ENCODE assay signal across 19 mouse cellular contexts in genomic region chr13:19126912-19127552, GRCm38 (mm10).
A peak's percentile ranks its signal among the peaks of the same experiment; 100 is the strongest.
DNase-seq lines count a peak whose midpoint lies in the region; ATAC-seq and TF ChIP-seq lines count a peak whose summit lies in the region.
"Had no signal": no experiment of that assay in that cellular context is flagged by ENCODE, and none has a peak within 500 bp of the region (broad histone marks: within the 10 kb centered on the region; RNA-seq: fewer than 3 reads in every experiment).

No protein-coding gene starts in this region.

- H3K4me1 ChIP-seq in G1E (ENCODE audit: insufficient read depth, low read depth, low read length), result peaks cover 58% of the 10 kb centered on the region
- H3K4me1 ChIP-seq in erythroblast, embryonic 14.5 days (ENCODE audit: control insufficient read depth), result peaks cover 51% of the 10 kb centered on the region
- H3K4me1 ChIP-seq in liver, embryonic 16.5 days (ENCODE audit: control insufficient read depth, low read depth, low read length), result peaks cover 23% of the 10 kb centered on the region
- no peaks in the 10 kb centered on the region for H3K4me1 ChIP-seq in embryonic facial prominence, embryonic 10.5 days
- H3K4me1 ChIP-seq: forebrain, embryonic 15.5 days; heart, embryonic 12.5 days; hindbrain, embryonic 15.5 days; lung, embryonic 15.5 days had no signal

- no peak for TF ChIP-seq CTCF in G1E (IDR thresholded peaks at IDR 0.05; ENCODE audit: low read depth, low read length)

- H3K36me3 ChIP-seq in G1E (replicated peaks), result no peaks in the 10 kb centered on the region
- no peaks in the 10 kb centered on the region for H3K36me3 ChIP-seq in erythroblast, embryonic 14.5 days (ENCODE audit: control insufficient read depth)
- no peaks in the 10 kb centered on the region for H3K36me3 ChIP-seq in liver, embryonic 16.5 days (ENCODE audit: control insufficient read depth, insufficient read depth)
- no peaks in the 10 kb centered on the region for H3K36me3 ChIP-seq in embryonic facial prominence, embryonic 10.5 days (replicated peaks)
- H3K36me3 ChIP-seq: forebrain, embryonic 15.5 days; heart, embryonic 12.5 days; lung, embryonic 15.5 days had no signal

- H3K27me3 ChIP-seq in G1E (ENCODE audit: insufficient read depth, low read length), result no peaks in the 10 kb centered on the region
- H3K27me3 ChIP-seq in erythroblast, embryonic 14.5 days (ENCODE audit: control insufficient read depth), result no peaks in the 10 kb centered on the region
- no peaks in the 10 kb centered on the region for H3K27me3 ChIP-seq in liver, embryonic 16.5 days (ENCODE audit: control insufficient read depth, insufficient read depth, low read depth, low read length)
- no peaks in the 10 kb centered on the region for H3K27me3 ChIP-seq in embryonic facial prominence, embryonic 10.5 days (replicated peaks; ENCODE audit: low read depth, poor library complexity, severe bottlenecking)
- H3K27me3 ChIP-seq: forebrain, embryonic 15.5 days; heart, embryonic 12.5 days; hindbrain, embryonic 15.5 days; lung, embryonic 15.5 days had no signal

- H3K9me3 ChIP-seq in G1E (replicated peaks), result no peaks in the 10 kb centered on the region
- no peaks in the 10 kb centered on the region for H3K9me3 ChIP-seq in erythroblast, embryonic 14.5 days (ENCODE audit: control insufficient read depth, low read length)
- H3K9me3 ChIP-seq in liver, embryonic 16.5 days (replicated peaks; ENCODE audit: control insufficient read depth, low read length), result no peaks in the 10 kb centered on the region
- no peaks in the 10 kb centered on the region for H3K9me3 ChIP-seq in embryonic facial prominence, embryonic 10.5 days
- H3K9me3 ChIP-seq: forebrain, embryonic 15.5 days; heart, embryonic 12.5 days; hindbrain, embryonic 15.5 days; lung, embryonic 15.5 days had no signal

- peak overlapping the region; percentile 91 for H3K27ac ChIP-seq in liver, embryonic 16.5 days (ENCODE audit: low read length)
- no peak overlapping the region for H3K27ac ChIP-seq in embryonic facial prominence, embryonic 10.5 days (replicated peaks)
- H3K27ac ChIP-seq: forebrain, embryonic 15.5 days; hindbrain, embryonic 15.5 days; lung, embryonic 15.5 days; macrophage had no signal

- DNase-seq in G1E (ENCODE audit: low spot score), result peak; percentile 51
- peak; percentile 87 for DNase-seq in MEL-GATA-1-ER (ENCODE audit: extremely low read depth, low read depth)
- no peak for DNase-seq in embryonic facial prominence, embryonic 10.5 days (ENCODE audit: low spot score)
- no peak for DNase-seq in cerebellum, adult 18-20 months
- DNase-seq in frontal cortex, postnatal 14 days (ENCODE audit: low spot score in 2 of 2), result no peak
- DNase-seq: cerebellum, postnatal 14 days; heart, postnatal 36 days; kidney, adult 11 months; kidney, postnatal 14 days; midbrain, embryonic 14.5 days; right cerebral cortex, postnatal 14 days; thymus, adult 2 months had no signal

- peak overlapping the region; percentile 51; the same call in 1 of the 2 replicates for H3K4me3 ChIP-seq in G1E (ENCODE audit: low read depth, low read length)
- H3K4me3 ChIP-seq in erythroblast, embryonic 14.5 days (replicated peaks), result peak overlapping the region; percentile 40
- H3K4me3 ChIP-seq in liver, embryonic 16.5 days (ENCODE audit: low read depth, low read length), result peak overlapping the region; percentile 4; the same call in 1 of the 2 replicates
- H3K4me3 ChIP-seq in embryonic facial prominence, embryonic 10.5 days, result no peak overlapping the region
- H3K4me3 ChIP-seq: forebrain, embryonic 15.5 days; heart, embryonic 12.5 days; hindbrain, embryonic 15.5 days; lung, embryonic 15.5 days had no signal

- 12% methylated on average over 5 of the region's 5 CpGs for WGBS in liver, embryonic 16.5 days (ENCODE audit: insufficient replicate concordance)
- WGBS in embryonic facial prominence, embryonic 10.5 days, result 84% methylated on average over 5 of the region's 5 CpGs

- H3K4me2 ChIP-seq in liver, embryonic 16.5 days (ENCODE audit: low read depth, low read length), result peak overlapping the region; percentile 54
- H3K4me2 ChIP-seq: forebrain, embryonic 15.5 days; heart, embryonic 12.5 days; hindbrain, embryonic 15.5 days; lung, embryonic 15.5 days had no signal

- ATAC-seq in G1E (ENCODE audit: extremely low read depth, insufficient number of reproducible peaks, low FRiP score, poor library complexity, severe bottlenecking), result peak; percentile 94
- ATAC-seq in liver, embryonic 16.5 days (ENCODE audit: low read depth), result peak; percentile 99
- ATAC-seq: forebrain, embryonic 15.5 days had no signal

- peak overlapping the region; percentile 22 for H3K9ac ChIP-seq in liver, embryonic 16.5 days (ENCODE audit: low read depth, low read length)
- H3K9ac ChIP-seq: forebrain, embryonic 15.5 days; heart, embryonic 12.5 days; hindbrain, embryonic 15.5 days; lung, embryonic 15.5 days had no signal

Comparison
In these comparisons a context has a peak if more than half of its experiments do, and no peak if none do; other contexts are left out.
1. DNase-seq: peak in G1E (single experiment) and MEL-GATA-1-ER (single experiment); none in embryonic facial prominence, embryonic 10.5 days (single experiment), cerebellum, adult 18-20 months (0 of 2) and frontal cortex, postnatal 14 days (0 of 2).